Mouse (Mus musculus) ES-E14 (cell line): ENCODE data around the gene Gm39566.

Source experiments
- CHD2 ChIP-seq: IDR thresholded peaks from 2 replicates; pipeline ENCODE4 v1.6.1; 2014; ENCODE audit warnings: mild to moderate bottlenecking, low read depth, low read length, inconsistent platforms
- HCFC1 ChIP-seq: IDR thresholded peaks from 2 replicates; pipeline ENCODE4 v1.6.1; 2012; ENCODE audit warnings: low read length, inconsistent platforms, borderline replicate concordance; ENCODE audit not compliant: insufficient read depth

GRCm38 (mm10) chr11:69765221-69766125, 49.6 kb downstream of the Gm39566 start, which contains the start of gene Zbtb4:
- TF ChIP-seq CHD2 (no peak), HCFC1 (no peak)
